Mouse (Mus musculus): ENCODE measurements around the gene Ttll8.

The Ttll8 gene

GRCm38 (mm10) chr15:88882851-88883250, 71.4 kb downstream of the Ttll8 start:
- in situ Hi-C loops (cut with MboI) = no loop called here

DNA sequence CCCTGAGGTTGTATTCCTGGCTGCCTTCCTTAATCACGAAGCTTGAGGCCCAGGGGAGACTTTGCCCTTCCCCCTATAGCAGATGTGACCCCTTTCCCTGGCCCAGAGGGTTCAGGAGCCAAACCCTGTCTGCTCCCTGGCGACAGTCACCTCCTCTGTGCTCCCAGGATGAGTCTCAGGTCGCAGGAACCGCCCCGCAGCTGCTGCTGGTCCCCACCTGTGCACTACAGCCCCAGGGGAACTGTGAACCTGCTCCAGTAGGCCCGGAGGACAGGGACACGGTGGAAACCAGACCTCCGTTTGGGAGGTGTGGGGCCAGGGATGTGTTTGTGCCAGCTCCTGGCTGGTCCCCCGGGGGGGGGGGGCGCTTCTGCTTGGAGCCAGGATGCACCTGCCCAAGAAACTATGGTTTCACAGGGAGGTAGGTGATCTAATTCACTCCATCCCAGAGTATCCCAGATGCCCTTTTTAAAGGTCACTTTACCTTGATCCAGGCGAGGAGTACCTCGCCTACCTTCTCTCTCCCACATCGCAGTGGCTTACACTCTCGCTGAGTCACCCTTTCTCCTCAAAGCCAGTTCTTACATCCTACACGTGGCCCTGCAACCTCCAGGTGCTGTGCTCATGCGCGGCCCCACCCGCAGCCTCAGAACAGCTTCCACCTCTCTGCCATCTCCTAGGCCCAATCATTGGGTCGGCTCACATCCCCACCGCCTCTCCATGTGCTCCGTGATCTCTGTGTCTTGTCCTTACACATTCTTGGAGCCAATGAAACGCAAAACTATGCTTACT, 72.8 kb downstream of the Ttll8 start:
- in situ Hi-C loops (cut with MboI) = no loop called here

DNA sequence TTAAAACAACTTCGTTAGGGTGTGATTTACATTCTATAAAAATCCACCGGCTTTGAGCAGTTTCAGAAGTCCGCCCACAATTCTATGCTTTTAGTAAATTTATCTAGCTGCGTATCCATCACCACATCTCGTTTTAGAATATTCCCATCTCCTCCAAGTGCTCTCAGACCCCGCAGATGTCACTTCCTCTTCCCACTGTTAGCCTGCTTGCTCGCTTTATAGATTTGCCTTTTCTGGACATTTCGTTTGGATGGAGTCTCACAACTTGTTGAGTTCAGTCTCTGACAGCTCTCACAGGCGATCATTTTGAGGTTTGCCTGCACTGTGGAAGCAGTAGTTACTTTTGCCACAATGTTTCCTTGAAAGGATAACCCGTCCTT, 77.2 kb downstream of the Ttll8 start:
- in situ Hi-C loops (cut with MboI) = loop anchor here (5.0 kb wide), 1 partner anchor 50 kb away; no protein-coding TSS in a partner anchor

- in situ Hi-C loops (cut with MboI) = loop anchor here (5.0 kb wide), 1 partner anchor 49 kb away; no protein-coding TSS in a partner anchor
Measured at GRCm38 (mm10) chr15:88876155-88877020, 77.8 kb downstream of the Ttll8 start.

GRCm38 (mm10) chr15:88875625-88876081, 78.6 kb downstream of the Ttll8 start:
- in situ Hi-C loops (cut with MboI) = loop anchor here (5.0 kb wide), 1 partner anchor 48 kb away; no protein-coding TSS in a partner anchor

- in situ Hi-C loops (cut with MboI) = no loop called here
Measured at GRCm38 (mm10) chr15:88874477-88874876, 79.7 kb downstream of the Ttll8 start.

GRCm38 (mm10) chr15:88874061-88874460, 80.2 kb downstream of the Ttll8 start:
- in situ Hi-C loops (cut with MboI) = no loop called here

GRCm38 (mm10) chr15:88870418-88871185, 83.6 kb downstream of the Ttll8 start:
- in situ Hi-C loops (cut with MboI) = no loop called here

GRCm38 (mm10) chr15:88868024-88868742, 86.0 kb downstream of the Ttll8 start:
- in situ Hi-C loops (cut with MboI) = no loop called here

DNA sequence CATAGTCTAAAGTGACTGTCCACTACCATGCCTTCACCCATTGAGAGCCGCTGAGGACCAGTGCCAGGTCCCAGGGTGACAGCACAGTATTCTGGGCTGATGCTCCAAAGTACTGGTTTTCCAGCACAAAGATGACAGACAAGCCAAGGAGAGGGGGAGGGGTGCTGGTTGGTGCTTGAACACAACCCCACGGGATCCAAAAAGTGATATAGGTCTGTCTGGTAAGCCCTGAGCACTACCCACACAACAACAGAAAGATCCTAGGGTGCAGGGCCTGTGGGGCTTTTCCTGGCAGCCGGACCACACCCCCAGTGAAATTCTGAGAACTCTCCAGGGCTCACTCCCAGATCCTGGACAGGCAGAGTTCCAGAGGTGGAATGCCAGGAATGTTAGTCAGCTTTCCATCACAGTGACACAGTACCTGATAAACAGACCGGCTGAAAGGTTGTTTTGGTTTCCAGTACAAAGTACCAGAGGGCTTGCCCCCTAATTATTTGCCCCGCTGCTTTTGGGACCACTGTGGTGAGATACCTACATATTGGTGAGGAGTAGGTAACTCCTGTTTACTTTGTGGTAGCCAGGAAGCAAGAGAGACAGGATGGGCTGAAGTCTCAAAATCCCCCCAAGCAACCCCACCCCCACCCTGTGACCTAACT, 86.7 kb downstream of the Ttll8 start:
- in situ Hi-C loops (cut with MboI) = no loop called here

GRCm38 (mm10) chr15:88866934-88867356, 87.3 kb downstream of the Ttll8 start:
- in situ Hi-C loops (cut with MboI) = no loop called here

GRCm38 (mm10) chr15:88865888-88866695, 88.1 kb downstream of the Ttll8 start:
- in situ Hi-C loops (cut with MboI) = no loop called here

- in situ Hi-C loops (cut with MboI) = no loop called here
Measured at GRCm38 (mm10) chr15:88865061-88865460, 89.2 kb downstream of the Ttll8 start.

DNA sequence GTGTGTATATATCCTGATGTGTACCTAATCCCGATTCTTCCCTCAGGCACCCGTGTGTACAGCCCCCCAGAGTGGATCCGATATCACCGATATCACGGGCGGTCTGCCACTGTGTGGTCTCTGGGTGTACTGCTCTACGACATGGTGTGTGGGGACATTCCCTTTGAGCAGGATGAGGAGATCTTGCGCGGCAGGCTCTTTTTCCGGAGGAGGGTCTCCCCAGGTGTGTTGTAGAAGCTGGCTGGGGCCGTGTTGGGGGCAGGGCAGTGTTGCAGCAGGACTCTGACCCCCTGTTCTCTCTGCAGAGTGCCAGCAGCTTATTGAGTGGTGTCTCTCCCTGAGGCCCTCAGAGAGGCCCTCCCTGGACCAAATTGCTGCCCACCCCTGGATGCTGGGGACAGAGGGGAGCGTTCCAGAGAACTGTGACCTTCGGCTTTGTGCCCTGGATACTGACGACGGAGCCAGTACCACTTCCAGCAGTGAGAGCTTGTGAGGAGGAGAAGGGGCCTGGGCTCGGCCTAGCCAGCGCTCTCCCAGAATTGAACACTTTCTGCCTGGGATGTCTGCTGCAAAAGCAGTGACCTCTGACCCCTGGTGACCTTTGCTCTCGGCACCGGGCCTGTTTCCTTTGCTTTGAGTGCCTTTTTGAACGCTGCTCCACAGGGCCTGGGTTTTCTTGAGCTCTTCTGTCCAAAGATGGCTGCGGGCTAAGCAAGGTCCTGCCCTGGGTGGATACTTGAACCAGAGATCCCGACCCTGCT, 89.8 kb downstream of the Ttll8 start:
- in situ Hi-C loops (cut with MboI) = no loop called here

- in situ Hi-C loops (cut with MboI) = no loop called here
Measured at GRCm38 (mm10) chr15:88863695-88864231, 90.5 kb downstream of the Ttll8 start.

- in situ Hi-C loops (cut with MboI) = no loop called here
Measured at GRCm38 (mm10) chr15:88862881-88863694, 91.1 kb downstream of the Ttll8 start.

DNA sequence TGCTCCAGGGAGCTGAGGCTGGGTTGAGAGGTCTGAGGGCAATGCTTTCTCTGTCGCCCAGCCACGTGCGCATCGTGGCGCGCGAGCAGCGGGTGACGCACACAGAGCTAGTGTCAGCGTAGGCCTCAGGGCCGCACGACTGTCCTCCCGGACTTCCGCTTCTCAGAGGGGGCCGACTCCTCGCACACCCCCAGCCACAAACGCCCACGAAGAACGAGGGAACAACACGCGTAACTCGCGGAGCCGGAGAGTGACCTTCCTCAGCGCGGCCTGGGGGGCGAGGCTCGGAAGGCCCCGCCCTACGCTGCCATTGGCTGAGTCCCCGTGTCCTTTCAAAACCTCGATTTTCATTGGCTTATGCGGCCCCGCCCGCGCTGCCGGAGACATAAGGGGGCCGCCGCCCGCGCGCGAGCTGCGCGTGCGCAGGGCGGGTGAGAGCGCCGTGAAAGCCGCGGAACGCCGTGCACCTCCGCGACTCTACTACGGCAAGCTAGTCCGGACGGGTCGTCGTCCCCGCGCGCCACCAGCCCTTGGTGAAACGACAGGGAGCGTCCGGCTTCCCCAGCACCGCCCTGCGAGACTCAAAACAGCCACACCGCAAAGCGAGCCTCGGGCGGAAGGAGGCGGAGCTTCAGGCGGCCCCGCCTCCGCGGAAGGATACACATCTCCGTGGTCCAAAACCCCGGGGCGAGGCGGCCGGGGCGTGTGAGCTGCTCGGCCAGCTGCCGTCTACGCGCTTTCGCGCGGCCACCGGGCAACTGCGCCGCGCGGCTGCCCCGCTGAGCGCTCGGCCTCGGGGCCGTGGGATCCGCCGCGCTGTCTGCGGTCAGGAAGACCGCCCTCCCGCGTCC, 92.2 kb downstream of the Ttll8 start, which contains the start of gene Pim3:
Gene Pim3, plus strand, starts transcription at position 415 of the 851 bp plus-strand sequence.
- in situ Hi-C loops (cut with MboI) = no loop called here
